Mouse (Mus musculus) MEL (cell line): ENCODE measurements at regions not wholly inside any gene's neighbourhood (a gene's known extent, or its start where the extent isn't known, plus 50 kb on each side); places are given as distances from the start of the nearest gene placed in this dataset.

Source experiments
- DNase-seq: peaks from one replicate; pipeline ENCODE4 v3.0.0; 2011; ENCODE audit warnings: low read depth, low spot score
- H3K27ac ChIP-seq: 2 replicates; pipeline ENCODE4 v1.5.1; 2012; ENCODE audit warnings: low read depth, mild to moderate bottlenecking, control low read depth, low read length, moderate library complexity; ENCODE audit not compliant: control insufficient read depth
- H3K27me3 ChIP-seq, 2 experiments: fragments of 150-350 bp in 1 of 2; sonication (generic) in 1 of 2; 2 replicates each; pipeline ENCODE4 v1.6.1; 2012; ENCODE audit warnings: low read length in 2 of 2, mild to moderate bottlenecking in 2 of 2, improper control_type of control experiment in 1 of 2, moderate library complexity in 1 of 2; ENCODE audit not compliant: insufficient read depth in 2 of 2, control insufficient read depth in 1 of 2
- H3K36me3 ChIP-seq, 2 experiments: 2 replicates each; pipeline ENCODE4 v1.6.1; 2012 to 2014; ENCODE audit warnings: low read length in 2 of 2, improper control_type of control experiment in 1 of 2, inconsistent platforms in 1 of 2, mild to moderate bottlenecking in 1 of 2; ENCODE audit not compliant: insufficient read depth in 2 of 2, control insufficient read depth in 1 of 2
- H3K4me1 ChIP-seq, 2 experiments: fragments of 150-350 bp in 1 of 2; sonication (generic) in 1 of 2; 2 replicates each; pipeline ENCODE4 v1.6.1; 2012; ENCODE audit warnings: low read length in 2 of 2, improper control_type of control experiment in 1 of 2, mild to moderate bottlenecking in 1 of 2; ENCODE audit not compliant: insufficient read depth in 2 of 2, control insufficient read depth in 1 of 2
- H3K4me3 ChIP-seq, 2 experiments: fragments of 150-350 bp in 1 of 2; sonication (generic) in 1 of 2; 2 replicates each; pipeline ENCODE4 v1.5.1; 2012; ENCODE audit warnings: low read depth in 2 of 2, low read length in 2 of 2, mild to moderate bottlenecking in 2 of 2, moderate library complexity in 2 of 2, control low read depth in 1 of 2, improper control_type of control experiment in 1 of 2; ENCODE audit not compliant: control insufficient read depth in 1 of 2, insufficient read depth in 1 of 2
- H3K79me2 ChIP-seq: 2 replicates; pipeline ENCODE4 v1.6.1; 2012; ENCODE audit warnings: mild to moderate bottlenecking, low read length, moderate library complexity; ENCODE audit not compliant: control insufficient read depth, poor library complexity, insufficient read depth
- H3K9ac ChIP-seq: 2 replicates; pipeline ENCODE4 v1.6.1; 2012; ENCODE audit warnings: low read depth, mild to moderate bottlenecking, control low read depth, low read length, moderate library complexity; ENCODE audit not compliant: control insufficient read depth, poor library complexity, severe bottlenecking
- H3K9me3 ChIP-seq: fragments of 150-350 bp; sonication (generic); replicated peaks from 2 replicates; pipeline ENCODE4 v1.6.1; 2012; ENCODE audit warnings: mild to moderate bottlenecking, low read length, improper control_type of control experiment, moderate library complexity; ENCODE audit not compliant: insufficient read depth
- CHD1 ChIP-seq: IDR thresholded peaks from 2 replicates; pipeline ENCODE4 v1.6.1; 2012; ENCODE audit warnings: low read depth, mild to moderate bottlenecking, inconsistent platforms, low read length, improper control_type of control experiment
- CHD2 ChIP-seq: IDR thresholded peaks from 2 replicates; pipeline ENCODE4 v1.6.1; 2011; ENCODE audit warnings: low read length, improper control_type of control experiment
- E2F4 ChIP-seq: IDR thresholded peaks from 2 replicates; pipeline ENCODE4 v1.6.1; 2011; ENCODE audit warnings: low read depth, low read length, improper control_type of control experiment, borderline replicate concordance
- ELF1 ChIP-seq: IDR thresholded peaks from 2 replicates; pipeline ENCODE4 v1.6.1; 2014; ENCODE audit warnings: low read depth, mild to moderate bottlenecking, inconsistent platforms, low read length, improper control_type of control experiment, moderate library complexity
- EP300 ChIP-seq, 2 experiments: IDR thresholded peaks; 2 replicates each; pipeline ENCODE4 v1.6.1; 2011; ENCODE audit warnings: improper control_type of control experiment in 2 of 2, low read length in 2 of 2, low read depth in 1 of 2, mild to moderate bottlenecking in 1 of 2
- ETS1 ChIP-seq: IDR thresholded peaks from 2 replicates; pipeline ENCODE4 v1.6.1; 2012; ENCODE audit warnings: low read depth, mild to moderate bottlenecking, inconsistent platforms, low read length, improper control_type of control experiment, moderate library complexity
- GABPA ChIP-seq: IDR thresholded peaks from 2 replicates; pipeline ENCODE4 v1.6.1; 2012; ENCODE audit warnings: low read depth, mild to moderate bottlenecking, inconsistent platforms, low read length, improper control_type of control experiment, moderate library complexity
- GATA1 ChIP-seq: IDR thresholded peaks from 2 replicates; pipeline ENCODE4 v1.6.1; 2011; ENCODE audit warnings: low read depth, low read length, improper control_type of control experiment
- JUND ChIP-seq: IDR thresholded peaks from 2 replicates; pipeline ENCODE4 v1.6.1; 2011; ENCODE audit warnings: low read depth, mild to moderate bottlenecking, improper control_type of control experiment, low read length
- MAFK ChIP-seq: IDR thresholded peaks from 2 replicates; pipeline ENCODE4 v1.6.1; 2011; ENCODE audit warnings: low read depth, mild to moderate bottlenecking, low read length, improper control_type of control experiment, borderline replicate concordance
- MAX ChIP-seq: IDR thresholded peaks from 2 replicates; pipeline ENCODE4 v1.6.1; 2011; ENCODE audit warnings: low read length, improper control_type of control experiment
- MAZ ChIP-seq: IDR thresholded peaks from 2 replicates; pipeline ENCODE4 v1.6.1; 2012; ENCODE audit warnings: low read depth, mild to moderate bottlenecking, inconsistent platforms, low read length, improper control_type of control experiment
- MXI1 ChIP-seq: IDR thresholded peaks from 2 replicates; pipeline ENCODE4 v1.6.1; 2011; ENCODE audit warnings: mild to moderate bottlenecking, low read depth, low read length, improper control_type of control experiment
- MYB ChIP-seq: IDR thresholded peaks from 2 replicates; pipeline ENCODE4 v1.6.1; 2011; ENCODE audit warnings: mild to moderate bottlenecking, low read depth, low read length, improper control_type of control experiment
- NELFE ChIP-seq: IDR thresholded peaks from 2 replicates; pipeline ENCODE4 v1.6.1; 2011; ENCODE audit warnings: low read depth, low read length, improper control_type of control experiment
- NRF1 ChIP-seq: IDR thresholded peaks from 2 replicates; pipeline ENCODE4 v1.6.1; 2014; ENCODE audit warnings: low read depth, mild to moderate bottlenecking, inconsistent platforms, low read length, improper control_type of control experiment, moderate library complexity; ENCODE audit not compliant: poor library complexity, insufficient read depth, severe bottlenecking
- POLR2AphosphoS2 ChIP-seq: IDR thresholded peaks from 2 replicates; pipeline ENCODE4 v1.6.1; 2011; ENCODE audit warnings: low read length, improper control_type of control experiment
- POLR2AphosphoS5 ChIP-seq: IDR thresholded peaks from 2 replicates; pipeline ENCODE4 v1.6.1; 2012; ENCODE audit warnings: low read depth, borderline replicate concordance, mild to moderate bottlenecking, inconsistent platforms, low read length, moderate library complexity, mixed read lengths
- SIN3A ChIP-seq: IDR thresholded peaks from 2 replicates; pipeline ENCODE4 v1.6.1; 2012; ENCODE audit warnings: low read length, improper control_type of control experiment, inconsistent platforms
- TBP ChIP-seq: IDR thresholded peaks from 2 replicates; pipeline ENCODE4 v1.8.0; 2011; ENCODE audit warnings: low read depth, low read length, improper control_type of control experiment
- TCF12 ChIP-seq: IDR thresholded peaks from 2 replicates; pipeline ENCODE4 v1.6.1; 2014; ENCODE audit warnings: low read depth, mild to moderate bottlenecking, inconsistent platforms, low read length, improper control_type of control experiment, moderate library complexity
- USF2 ChIP-seq, 2 experiments: IDR thresholded peaks; 2 replicates each; pipeline ENCODE4 v1.6.1; 2011 to 2012; ENCODE audit warnings: improper control_type of control experiment in 2 of 2, low read length in 2 of 2, borderline replicate concordance in 1 of 2, inconsistent platforms in 1 of 2, low read depth in 1 of 2, mild to moderate bottlenecking in 1 of 2; ENCODE audit not compliant: insufficient read depth in 1 of 2
- ZC3H11A ChIP-seq: IDR thresholded peaks from 2 replicates; pipeline ENCODE4 v1.6.1; 2012; ENCODE audit warnings: low read depth, mild to moderate bottlenecking, inconsistent platforms, low read length, improper control_type of control experiment
- ZMIZ1 ChIP-seq: IDR thresholded peaks from 2 replicates; pipeline ENCODE4 v1.6.1; 2012; ENCODE audit warnings: low read depth, mild to moderate bottlenecking, inconsistent platforms, low read length, improper control_type of control experiment, moderate library complexity
- ZNF384 ChIP-seq: IDR thresholded peaks from 2 replicates; pipeline ENCODE4 v1.6.1; 2012; ENCODE audit warnings: low read depth, mild to moderate bottlenecking, inconsistent platforms, low read length, improper control_type of control experiment

GRCm38 (mm10) chr11:113071942-113072341 lies 289.9 kb downstream of the Sox9 start:
- H3K27ac ChIP-seq = no peak overlapping the region
- no peak for DNase-seq
- H3K27me3 ChIP-seq = no peaks in the 10 kb centered on the region
- H3K4me3 ChIP-seq = no peak overlapping the region
- H3K36me3 ChIP-seq = no peaks in the 10 kb centered on the region
- TF ChIP-seq JUND (no peak), GATA1 (no peak), EP300 (IDR thresholded peaks at IDR 0.05; ENCODE audit: low read depth in 1 of 2, low read length in 2 of 2) (no peak), MXI1 (no peak), MYB (no peak), MAX (no peak), ETS1 (no peak), MAFK (no peak), MAZ (no peak), ZC3H11A (no peak), CHD1 (no peak), ZNF384 (no peak), GABPA (no peak), USF2 (IDR thresholded peaks at IDR 0.05; ENCODE audit: borderline replicate concordance in 1 of 2, insufficient read depth in 1 of 2, low read depth in 1 of 2, low read length in 2 of 2) (no peak), ZMIZ1 (no peak), ELF1 (no peak), POLR2AphosphoS2 (no peak), NRF1 (no peak), TBP (no peak)
- TF ChIP-seq, all 39 proteins: peak for 0
- no peaks in the 10 kb centered on the region for H3K9me3 ChIP-seq
- H3K4me1 ChIP-seq = no peaks in the 10 kb centered on the region
- H3K79me2 ChIP-seq = no peaks in the 10 kb centered on the region
- no peak overlapping the region for H3K9ac ChIP-seq

DNA sequence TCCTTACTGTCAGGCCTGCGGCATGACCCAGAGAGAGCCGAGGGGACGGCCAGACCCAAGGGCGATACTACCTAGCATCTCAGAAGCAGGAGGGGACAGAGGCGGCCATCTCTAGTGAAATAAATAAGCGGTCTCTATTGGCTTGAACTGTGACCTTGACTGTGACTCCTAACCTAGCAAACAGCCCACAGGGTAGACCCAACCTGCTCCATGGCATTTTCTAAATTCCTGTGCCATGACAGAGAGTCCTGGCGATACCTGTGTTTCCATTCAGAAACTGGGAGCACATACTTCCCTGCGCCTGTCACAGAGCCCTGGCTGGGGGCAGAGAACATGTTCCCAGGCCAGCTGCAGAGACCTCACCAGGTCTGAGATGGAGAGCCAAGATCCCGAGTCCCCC lies 292.3 kb downstream of the Sox9 start:
- DNase-seq = no peak
- Histone ChIP-seq H3K9me3 (no peaks in the 10 kb centered on the region), H3K9ac (no peak overlapping the region), H3K79me2 (no peaks in the 10 kb centered on the region), H3K36me3 (no peaks in the 10 kb centered on the region), H3K4me1 (no peaks in the 10 kb centered on the region), H3K4me3 (no peak overlapping the region), H3K27me3 (no peaks in the 10 kb centered on the region), H3K27ac (no peak overlapping the region)
- no peak for TF ChIP-seq USF2 (IDR thresholded peaks at IDR 0.05; ENCODE audit: borderline replicate concordance in 1 of 2, insufficient read depth in 1 of 2, low read depth in 1 of 2, low read length in 2 of 2)
- TF ChIP-seq MXI1 = no peak
- no peak for TF ChIP-seq CHD2
- no peak for TF ChIP-seq NELFE
- no peak for TF ChIP-seq GATA1
- TF ChIP-seq NRF1 = no peak
- no peak for TF ChIP-seq ZMIZ1
- TF ChIP-seq TCF12 = no peak
- no peak for TF ChIP-seq JUND
- no peak for TF ChIP-seq SIN3A
- TF ChIP-seq MAX = no peak
- TF ChIP-seq E2F4 = no peak
- no peak for TF ChIP-seq POLR2AphosphoS5
- TF ChIP-seq ELF1 = no peak
